In genomic region chr1:91209785-91210184, GRCm38 (mm10) we compare ENCODE assay signal across 8 mouse cellular contexts. TPM values are rescaled to one million over a fixed set of nuclear protein-coding genes. Genes with fewer than 3 reads are reported as not detected.
DNase-seq lines count a peak whose midpoint lies in the region; ATAC-seq and TF ChIP-seq lines count a peak whose summit lies in the region.

No protein-coding gene starts in this region.

- no peaks in the 10 kb centered on the region for H3K27me3 ChIP-seq in kidney, embryonic 14.5 days (ENCODE audit: control insufficient read depth, insufficient read depth, low read length)
- no peaks in the 10 kb centered on the region for H3K27me3 ChIP-seq in cerebellum, adult 2 months (ENCODE audit: control insufficient read depth, insufficient read depth, low read length)

- no peaks in the 10 kb centered on the region for H3K4me1 ChIP-seq in kidney, embryonic 14.5 days (ENCODE audit: control insufficient read depth, insufficient read depth, low read length)
- peaks cover 20% of the 10 kb centered on the region for H3K4me1 ChIP-seq in cerebellum, adult 2 months (ENCODE audit: control insufficient read depth, insufficient read depth, low read length)
- peaks cover 60% of the 10 kb centered on the region for H3K4me1 ChIP-seq in olfactory bulb, adult 2 months (ENCODE audit: control insufficient read depth, insufficient read depth, low read length)

- no peak for TF ChIP-seq CTCF in cerebellum, adult 2 months (IDR thresholded peaks at IDR 0.05; ENCODE audit: borderline replicate concordance, insufficient read depth, low read depth, low read length)
- TF ChIP-seq CTCF in olfactory bulb, adult 2 months (IDR thresholded peaks at IDR 0.05; ENCODE audit: insufficient read depth, low read depth, low read length): no peak

- DNase-seq in kidney, postnatal 14 days: peak; percentile 8
- DNase-seq in cerebellum, adult 2 months: peak; percentile 66 to 69
- peak; percentile 85 for DNase-seq in gastrocnemius, postnatal 25 days
- peak; percentile 92 for DNase-seq in layer of hippocampus, adult 8-10 months (ENCODE audit: low spot score in 2 of 2)
- no peak for DNase-seq in kidney, postnatal 10 days

- H3K4me2 ChIP-seq in kidney, embryonic 14.5 days (replicated peaks; ENCODE audit: low read depth, low read length): no peak overlapping the region

- no peak for ATAC-seq in kidney, embryonic 14.5 days (ENCODE audit: low FRiP score, low TSS enrichment)
- no peak for ATAC-seq in megakaryocyte-erythroid progenitor cell, adult 5-6 weeks (replicated peaks; ENCODE audit: low FRiP score, low TSS enrichment, poor library complexity, severe bottlenecking)

- no peaks in the 10 kb centered on the region for H3K36me3 ChIP-seq in kidney, embryonic 14.5 days (ENCODE audit: control insufficient read depth, insufficient read depth, low read length)

- no peak overlapping the region for H3K27ac ChIP-seq in kidney, embryonic 14.5 days (ENCODE audit: low read depth, low read length)
- peak overlapping the region; percentile 70; the same call in 1 of the 2 replicates for H3K27ac ChIP-seq in cerebellum, adult 2 months (ENCODE audit: insufficient read depth, low read length)
- peak overlapping the region; percentile 95 for H3K27ac ChIP-seq in olfactory bulb, adult 2 months (ENCODE audit: insufficient read depth, low read depth, low read length)

- 84% methylated on average over 6 of the region's 6 CpGs for WGBS in kidney, embryonic 14.5 days
- WGBS in cerebellum, adult 2 months: 22% methylated on average over 6 of the region's 6 CpGs
- WGBS in olfactory bulb, adult 2 months: 28% methylated on average over 6 of the region's 6 CpGs

- no peak for TF ChIP-seq POLR2A in cerebellum, adult 2 months (IDR thresholded peaks at IDR 0.05; ENCODE audit: borderline replicate concordance, insufficient read depth, low read length)
- TF ChIP-seq POLR2A in olfactory bulb, adult 2 months (IDR thresholded peaks at IDR 0.05; ENCODE audit: insufficient read depth, low read depth, low read length): no peak

- H3K4me3 ChIP-seq in kidney, embryonic 14.5 days (ENCODE audit: low read length): no peak overlapping the region
- no peak overlapping the region for H3K4me3 ChIP-seq in cerebellum, adult 2 months (replicated peaks; ENCODE audit: insufficient read depth, low read depth, low read length)
- no peak overlapping the region for H3K4me3 ChIP-seq in olfactory bulb, adult 2 months (ENCODE audit: insufficient read depth, low read depth, low read length)

- H3K9me3 ChIP-seq in kidney, embryonic 14.5 days (ENCODE audit: control insufficient read depth, low read length): no peaks in the 10 kb centered on the region

- H3K9ac ChIP-seq in kidney, embryonic 14.5 days (ENCODE audit: low read depth, low read length): no peak overlapping the region

RNA-seq across cellular contexts. Expression of gene Ramp1, which starts 30.2 kb away (rescaled TPM):
- 1.1 and 1.2 TPM in 2 replicates for polyA plus RNA-seq in kidney, embryonic 14.5 days (2014; fragmentation: Nextera tagmentation; extraction: Ambion mirVana)
- polyA plus RNA-seq in cerebellum, adult 2 months (2012; rRNA removed): 46.3 and 50.7 TPM in 2 replicates
- 10 to 100 TPM; 23.9 to 32.4 TPM for total RNA-seq in gastrocnemius, postnatal 25 days (2021)
- total RNA-seq in layer of hippocampus, adult 8-10 months (2022): 10 to 100 TPM; 55.1 to 62.5 (median 56.6) TPM
- polyA plus RNA-seq in olfactory bulb, adult 2 months (2012; ENCODE audit: insufficient read depth, insufficient read length, low replicate concordance, missing spikeins): not detected in 2 replicates
- 18.7 and 24.7 TPM in 2 replicates for total RNA-seq in megakaryocyte-erythroid progenitor cell, adult 5-6 weeks (2014; fragmentation: Nextera tagmentation)
- total RNA-seq in megakaryocyte-erythroid progenitor cell, adult 5-6 weeks (2017): 28.4 and 48.3 TPM in 2 replicates

RNA-seq across cellular contexts. Expression of gene Ube2f, which starts 40.3 kb away (rescaled TPM):
- polyA plus RNA-seq in kidney, embryonic 14.5 days (2014; fragmentation: Nextera tagmentation; extraction: Ambion mirVana): 72.4 and 80.5 TPM in 2 replicates
- 70.7 and 72.3 TPM in 2 replicates for polyA plus RNA-seq in cerebellum, adult 2 months (2012; rRNA removed)
- total RNA-seq in gastrocnemius, postnatal 25 days (2021): 10 to 100 TPM; 58.9 to 66.0 TPM
- total RNA-seq in layer of hippocampus, adult 8-10 months (2022): 10 to 100 TPM; 48.0 to 48.9 (median 48.6) TPM
- polyA plus RNA-seq in olfactory bulb, adult 2 months (2012; ENCODE audit: insufficient read depth, insufficient read length, low replicate concordance, missing spikeins): not detected in 2 replicates
- total RNA-seq in megakaryocyte-erythroid progenitor cell, adult 5-6 weeks (2014; fragmentation: Nextera tagmentation): 69.5 and 73.1 TPM in 2 replicates
- 44.1 and 62.4 TPM in 2 replicates for total RNA-seq in megakaryocyte-erythroid progenitor cell, adult 5-6 weeks (2017)
